Mouse (Mus musculus) forebrain, embryonic 11.5 days (tissue): ENCODE data around the gene Lamc2. TPM values are rescaled to one million over a fixed set of nuclear protein-coding genes. Genes with fewer than 3 reads are reported as not detected.

Experiments used
- ATAC-seq: fragments of 200-750 bp; cut with Nextera tagmentation; replicated peaks from 2 replicates; pipeline ENCODE4 v1.8.0; 2017; ENCODE audit warnings: moderate TSS enrichment; ENCODE audit not compliant: low FRiP score
- DNase-seq: peaks from one replicate; pipeline ENCODE4 v3.0.0-alpha.2; 2017; ENCODE audit warnings: low spot score
- H3K27ac ChIP-seq: fragments of 300-500 bp; sonication (generic); 2 replicates; pipeline ENCODE4 v1.5.1; 2014; ENCODE audit warnings: low read depth, low read length
- H3K27me3 ChIP-seq: fragments of 300-500 bp; sonication (generic); 2 replicates; pipeline ENCODE4 v1.6.1; 2014; ENCODE audit warnings: mild to moderate bottlenecking, low read length, mixed read lengths; ENCODE audit not compliant: control insufficient read depth, insufficient read depth
- H3K36me3 ChIP-seq: fragments of 300-500 bp; sonication (generic); 2 replicates; pipeline ENCODE4 v1.6.1; 2014; ENCODE audit warnings: mild to moderate bottlenecking, low read length, moderate library complexity, mixed read lengths; ENCODE audit not compliant: control insufficient read depth, insufficient read depth
- H3K4me1 ChIP-seq: fragments of 300-500 bp; sonication (generic); replicated peaks from 2 replicates; pipeline ENCODE4 v1.6.1; 2014; ENCODE audit warnings: low read length, mixed read lengths; ENCODE audit not compliant: control insufficient read depth, insufficient read depth
- H3K4me2 ChIP-seq: fragments of 300-500 bp; sonication (generic); 2 replicates; pipeline ENCODE4 v1.6.1; 2014; ENCODE audit warnings: low read depth, mild to moderate bottlenecking, low read length, moderate library complexity, mixed read lengths; ENCODE audit not compliant: severe bottlenecking
- H3K4me3 ChIP-seq: fragments of 300-500 bp; sonication (generic); 2 replicates; pipeline ENCODE4 v1.5.1; 2014; ENCODE audit warnings: low read depth, low read length
- H3K9ac ChIP-seq: fragments of 300-500 bp; sonication (generic); 2 replicates; pipeline ENCODE4 v1.6.1; 2014; ENCODE audit warnings: low read length
- H3K9me3 ChIP-seq: fragments of 300-500 bp; sonication (generic); 2 replicates; pipeline ENCODE4 v1.6.1; 2016; ENCODE audit warnings: low read length, mixed read lengths; ENCODE audit not compliant: control insufficient read depth
- WGBS: fragments of 180-500 bp; shearing (Covaris S2); extraction: QIAGEN DNeasy Blood & Tissue Kit; methylation state at CpG from one replicate; pipeline ENCODE4 v1.1.7; 2014; 5-methylcytosine and 5-hydroxymethylcytosine counted together
- polyA plus RNA-seq: library from polyadenylated mRNA; unstranded; fragments of >200 nt; fragmentation: Nextera tagmentation; extraction: Ambion mirVana; gene quantifications from 2 replicates; pipeline ENCODE4 v1.2.1, GENCODE M21; 2014

Lamc2 gene
- polyA plus RNA-seq, 1 experiment from 2014 or later, result 0.55 TPM

DNA sequence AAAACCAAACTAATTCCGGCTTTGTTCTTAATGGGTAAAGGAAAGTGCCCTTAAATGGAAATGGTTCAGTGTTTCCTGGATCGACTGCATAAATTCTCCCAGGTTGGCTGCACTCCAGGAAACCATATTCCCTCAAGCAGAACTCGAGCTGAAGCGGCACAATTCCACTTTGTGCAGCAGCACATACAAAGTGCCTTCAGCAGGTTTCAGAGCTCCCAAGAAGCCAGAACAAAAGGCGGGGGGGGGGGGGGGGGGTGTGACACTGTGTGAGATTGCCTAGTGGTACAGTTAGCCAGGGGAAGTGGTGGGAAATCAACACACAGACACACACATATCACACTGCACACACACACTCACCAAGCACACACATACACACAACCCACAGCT, 5.7 kb upstream of the Lamc2 start:
- Histone ChIP-seq H3K27me3 (peaks cover 3% of the 10 kb centered on the region; the same call in 1 of the 2 replicates), H3K4me3 (no peak overlapping the region), H3K4me1 (no peaks in the 10 kb centered on the region; the same call in 1 of the 2 replicates), H3K9me3 (no peaks in the 10 kb centered on the region), H3K27ac (0 out of 2 replicates have a peak overlapping the region, but pooled peaks have one; percentile 6), H3K36me3 (no peaks in the 10 kb centered on the region), H3K4me2 (no peak overlapping the region), H3K9ac (no peak overlapping the region)
- no peak for DNase-seq
- peak; percentile 30; the same call in 1 of the 2 replicates for ATAC-seq
- whole genome bisulfite sequencing, result 20% methylated on average over 5 of the region's 5 CpGs

DNA sequence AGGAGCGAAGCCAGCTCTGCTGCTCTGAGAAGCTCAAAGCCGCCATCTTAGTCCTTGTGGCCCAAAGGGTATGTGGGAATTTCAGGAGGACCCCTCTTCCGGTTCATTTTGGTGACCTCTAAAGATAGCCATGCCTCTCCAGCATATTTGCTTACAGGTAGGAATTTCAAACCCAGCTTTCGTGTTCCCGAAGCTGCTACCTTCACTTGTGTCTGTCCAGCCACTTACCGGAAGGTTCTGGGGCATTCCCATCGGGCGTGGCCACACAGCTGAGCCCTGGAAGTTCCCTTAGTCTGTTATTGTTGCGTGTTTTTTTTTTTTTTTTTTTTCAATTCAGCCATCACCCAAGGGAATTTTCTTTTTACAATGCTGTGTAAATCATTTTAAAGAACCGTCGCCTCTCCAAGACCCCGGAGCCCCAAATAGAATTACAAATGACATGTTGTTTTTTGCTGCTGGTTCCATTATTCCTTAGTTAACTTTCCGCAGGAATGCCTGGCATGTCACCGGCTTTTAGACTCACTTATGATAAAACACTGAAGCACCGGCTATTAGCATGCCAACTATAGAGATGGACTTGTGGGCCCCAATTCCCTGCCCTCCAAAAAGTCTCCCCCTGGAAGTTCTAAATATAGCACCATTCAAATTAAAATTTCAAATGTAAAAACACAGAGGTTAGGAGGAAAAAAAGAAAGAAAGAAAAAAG, 5.1 kb upstream of the Lamc2 start:
- ATAC-seq, result no peak
- no peak overlapping the region for H3K4me3 ChIP-seq
- peaks cover 7% of the 10 kb centered on the region; the same call in 1 of the 2 replicates for H3K27me3 ChIP-seq
- no peak overlapping the region for H3K9ac ChIP-seq
- 65% methylated on average over 15 of the region's 15 CpGs for WGBS
- H3K27ac ChIP-seq, result 0 out of 2 replicates have a peak overlapping the region, but pooled peaks have one; percentile 6
- H3K4me1 ChIP-seq, result no peaks in the 10 kb centered on the region; the same call in 1 of the 2 replicates
- no peak for DNase-seq
- no peak overlapping the region for H3K4me2 ChIP-seq
- no peaks in the 10 kb centered on the region for H3K36me3 ChIP-seq
- H3K9me3 ChIP-seq, result no peaks in the 10 kb centered on the region

DNA sequence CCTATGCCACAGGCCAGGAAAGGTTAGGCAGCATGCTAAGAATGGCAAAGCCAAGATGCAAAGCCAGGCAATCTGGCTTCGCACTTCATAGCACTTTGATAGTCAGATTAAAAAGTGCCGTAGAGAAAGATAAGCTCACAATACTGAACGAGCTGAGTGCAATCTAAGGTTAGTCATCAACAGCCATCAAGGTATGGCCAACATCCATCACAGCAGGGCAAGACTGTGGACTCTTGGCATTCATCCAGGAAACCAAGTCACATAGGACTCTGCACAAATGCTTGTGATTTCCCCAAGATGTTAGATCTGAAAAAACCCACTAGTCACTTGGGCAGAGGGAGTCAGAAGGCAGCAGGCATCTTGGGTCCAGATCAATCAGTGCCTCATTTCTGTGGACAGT, 1.8 kb upstream of the Lamc2 start:
- Histone ChIP-seq H3K4me2 (no peak overlapping the region), H3K27ac (no peak overlapping the region), H3K27me3 (peaks cover 24% of the 10 kb centered on the region), H3K4me3 (no peak overlapping the region), H3K4me1 (peaks cover 3% of the 10 kb centered on the region; the same call in 1 of the 2 replicates), H3K9ac (no peak overlapping the region), H3K9me3 (no peaks in the 10 kb centered on the region), H3K36me3 (no peaks in the 10 kb centered on the region)
- 81% methylated on average over 3 of the region's 3 CpGs for WGBS
- ATAC-seq (no peak), DNase-seq (no peak)

DNA sequence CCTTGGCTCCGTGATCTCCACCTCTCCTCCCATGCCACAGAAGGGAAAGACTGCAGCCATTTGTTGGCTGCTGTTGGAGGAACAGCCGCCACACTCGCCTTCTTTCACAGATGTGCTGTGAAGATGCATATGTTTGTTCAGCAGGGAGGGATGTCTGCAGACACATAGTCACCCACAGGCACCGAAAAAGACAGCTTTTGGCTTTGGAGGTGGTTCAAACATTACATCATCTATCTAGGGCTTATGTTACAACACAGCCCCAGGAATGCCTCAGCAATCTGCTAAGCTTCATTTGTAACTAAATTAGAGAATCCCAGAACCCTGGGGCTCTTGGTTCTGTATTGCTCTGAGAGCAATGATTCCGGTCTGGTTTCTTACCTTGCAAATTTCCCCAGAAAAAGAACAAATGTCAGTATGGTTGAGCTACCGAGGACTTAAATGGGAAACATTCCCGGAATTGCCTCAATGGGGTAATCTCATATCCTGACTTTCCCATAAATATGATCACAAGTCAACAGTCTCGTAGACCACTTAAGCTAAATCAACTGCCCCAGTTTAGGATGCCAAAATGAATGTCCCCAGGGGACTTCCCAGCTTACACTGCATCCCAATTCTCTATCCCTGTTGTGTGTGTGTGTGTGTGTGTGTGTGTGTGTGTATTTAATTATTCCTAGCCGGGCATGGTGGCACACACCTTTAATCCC, 5.5 kb downstream of the Lamc2 start:
- no peak for ATAC-seq
- Histone ChIP-seq H3K27ac (no peak overlapping the region), H3K4me3 (no peak overlapping the region), H3K4me1 (0 out of 2 replicates have a peak, but pooled peaks cover 2% of the 10 kb centered on the region), H3K9ac (no peak overlapping the region), H3K4me2 (no peak overlapping the region), H3K9me3 (no peaks in the 10 kb centered on the region), H3K36me3 (no peaks in the 10 kb centered on the region), H3K27me3 (peaks cover 11% of the 10 kb centered on the region)
- DNase-seq, result no peak
- 71% methylated on average over 9 of the region's 9 CpGs for WGBS

DNA sequence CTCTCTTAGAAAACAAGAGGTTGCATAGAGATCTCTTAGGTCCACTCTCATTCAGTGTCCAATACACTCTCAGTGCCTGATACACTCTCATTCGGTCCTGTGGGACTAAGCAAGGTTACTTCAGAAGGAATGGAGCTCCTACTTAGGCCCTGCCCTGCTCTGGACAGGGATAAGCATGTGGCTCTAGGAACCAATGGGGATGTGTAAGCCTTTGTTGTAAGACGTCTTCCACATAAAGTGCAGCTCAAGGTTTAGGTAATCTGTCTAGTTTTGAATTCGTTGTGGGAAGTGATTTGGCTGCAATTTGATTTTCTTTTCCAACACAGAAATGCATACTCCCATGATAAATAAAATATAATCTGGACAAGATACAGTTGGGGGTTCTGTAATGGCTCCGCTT, 6.1 kb downstream of the Lamc2 start:
- H3K9me3 ChIP-seq, result no peaks in the 10 kb centered on the region
- H3K9ac ChIP-seq, result no peak overlapping the region
- no peak overlapping the region for H3K4me3 ChIP-seq
- H3K4me1 ChIP-seq, result no peaks in the 10 kb centered on the region
- DNase-seq (no peak), ATAC-seq (no peak)
- no peaks in the 10 kb centered on the region for H3K36me3 ChIP-seq
- H3K27ac ChIP-seq, result no peak overlapping the region
- WGBS, result 78% methylated on average over 4 of the region's 4 CpGs
- H3K27me3 ChIP-seq, result peaks cover 5% of the 10 kb centered on the region
- no peak overlapping the region for H3K4me2 ChIP-seq

DNA sequence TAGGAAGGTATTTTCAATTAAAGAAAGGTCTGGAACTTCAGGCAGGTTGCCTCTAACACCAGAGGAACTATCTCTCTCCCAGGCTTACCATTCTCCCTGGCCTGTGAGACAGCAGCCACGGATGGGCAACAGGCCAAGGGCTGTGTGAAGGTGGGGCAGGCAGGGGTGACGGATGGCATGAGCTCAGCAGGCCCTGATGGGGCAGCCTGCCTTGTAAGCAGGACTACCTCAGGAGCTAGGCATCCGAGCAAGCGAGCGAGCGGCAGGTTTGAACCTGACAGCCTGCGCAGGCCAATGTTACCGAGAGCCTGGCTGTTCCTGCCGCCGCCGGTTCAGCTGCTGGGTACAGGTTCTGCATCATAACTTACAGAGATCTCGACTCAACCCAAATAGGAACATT, 11.4 kb downstream of the Lamc2 start:
- H3K4me3 ChIP-seq, result no peak overlapping the region
- no peak for DNase-seq
- H3K4me2 ChIP-seq, result no peak overlapping the region
- ATAC-seq, result no peak
- no peak overlapping the region for H3K9ac ChIP-seq
- 83% methylated on average over 12 of the region's 12 CpGs for WGBS
- peaks cover 6% of the 10 kb centered on the region; the same call in 1 of the 2 replicates for H3K4me1 ChIP-seq
- no peaks in the 10 kb centered on the region for H3K36me3 ChIP-seq
- H3K27ac ChIP-seq, result no peak overlapping the region
- no peaks in the 10 kb centered on the region for H3K27me3 ChIP-seq
- H3K9me3 ChIP-seq, result no peaks in the 10 kb centered on the region

DNA sequence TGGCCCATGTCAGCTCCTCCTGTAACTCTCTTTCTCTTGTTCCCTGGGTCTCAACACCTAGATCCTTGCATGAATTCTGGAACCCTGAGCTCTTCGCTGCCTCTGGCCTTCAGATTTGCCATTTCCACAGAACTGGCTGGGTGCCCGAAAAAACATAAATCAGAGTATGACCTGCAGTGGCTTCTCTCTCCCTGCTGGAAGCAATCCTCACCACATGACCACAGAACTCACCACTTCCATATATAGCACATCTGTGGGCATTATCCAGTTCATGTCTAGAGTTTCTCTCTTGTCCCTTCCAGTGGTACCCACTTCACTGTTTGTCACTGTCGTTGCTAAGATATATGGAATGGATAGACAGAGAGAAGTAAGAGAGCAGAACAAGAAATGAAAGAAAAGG, 13.0 kb downstream of the Lamc2 start:
- Histone ChIP-seq H3K27ac (no peak overlapping the region), H3K4me1 (peaks cover 6% of the 10 kb centered on the region; the same call in 1 of the 2 replicates), H3K9ac (no peak overlapping the region), H3K4me3 (no peak overlapping the region), H3K27me3 (no peaks in the 10 kb centered on the region), H3K4me2 (no peak overlapping the region), H3K36me3 (no peaks in the 10 kb centered on the region), H3K9me3 (no peaks in the 10 kb centered on the region)
- DNase-seq (no peak), ATAC-seq (no peak)
- 86% methylated on average over 3 of the region's 3 CpGs for WGBS

DNA sequence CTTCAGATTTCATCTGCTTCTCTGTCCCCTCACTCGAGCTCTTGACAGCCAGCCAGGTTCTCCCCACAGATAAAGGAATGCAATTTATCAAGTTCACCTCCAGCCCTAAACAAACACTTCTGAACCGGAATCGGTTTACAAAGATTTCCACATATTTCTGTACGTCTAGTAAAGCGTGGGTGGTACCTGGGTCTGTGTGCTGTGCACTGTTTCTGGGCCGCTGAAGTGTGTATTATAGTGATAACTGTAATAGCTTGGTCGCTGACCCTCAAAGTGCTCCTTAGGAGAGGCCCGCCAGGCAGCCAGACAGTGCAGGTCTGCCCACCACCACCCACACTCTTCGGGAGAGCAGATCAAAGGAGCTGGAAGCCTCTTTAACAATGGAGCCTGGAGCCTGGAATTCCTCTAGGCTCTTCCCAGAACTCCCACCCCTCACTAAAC, 13.9 kb downstream of the Lamc2 start:
- ATAC-seq (no peak), DNase-seq (no peak)
- no peak overlapping the region for H3K9ac ChIP-seq
- no peak overlapping the region for H3K4me3 ChIP-seq
- 37% methylated on average over 9 of the region's 9 CpGs for WGBS
- no peak overlapping the region for H3K27ac ChIP-seq
- H3K4me1 ChIP-seq, result peaks cover 6% of the 10 kb centered on the region; the same call in 1 of the 2 replicates
- no peaks in the 10 kb centered on the region for H3K36me3 ChIP-seq
- no peaks in the 10 kb centered on the region for H3K9me3 ChIP-seq
- no peak overlapping the region for H3K4me2 ChIP-seq
- no peaks in the 10 kb centered on the region for H3K27me3 ChIP-seq
